Comparison of ENCODE assay signal across 26 mouse cellular contexts in the genomic region with DNA sequence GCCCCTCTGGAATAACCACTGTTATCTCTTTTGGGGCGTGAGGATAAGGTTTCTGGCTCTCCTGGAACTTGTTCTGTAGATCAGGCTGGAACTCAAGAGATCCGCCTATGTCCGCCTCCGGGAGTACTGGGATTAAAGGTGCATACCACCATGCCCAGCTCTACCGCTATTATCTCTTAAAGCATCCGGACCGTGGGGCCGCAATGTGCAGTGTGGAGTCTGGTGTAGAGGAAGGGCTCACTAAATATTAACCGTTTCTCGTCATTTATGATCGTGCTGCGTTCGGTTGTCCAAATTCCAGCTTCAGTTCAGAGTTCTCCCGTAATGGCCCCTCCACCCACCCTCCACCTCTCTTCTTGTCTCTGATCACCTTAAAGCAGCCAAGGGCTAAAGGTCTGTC. TPM values are rescaled to one million over a fixed set of nuclear protein-coding genes. Genes with fewer than 3 reads are reported as not detected.
A peak's percentile ranks its signal among the peaks of the same experiment; 100 is the strongest.
DNase-seq lines count a peak whose midpoint lies in the region; ATAC-seq and TF ChIP-seq lines count a peak whose summit lies in the region.
"Had no signal": no experiment of that assay in that cellular context is flagged by ENCODE, and none has a peak within 500 bp of the region (broad histone marks: within the 10 kb centered on the region; RNA-seq: fewer than 3 reads in every experiment).

No protein-coding gene starts in this region.

- H3K4me3 ChIP-seq in forebrain, embryonic 12.5 days (replicated peaks), result no peak overlapping the region
- H3K4me3 ChIP-seq in forebrain, postnatal 0 days (ENCODE audit: low read depth, low read length), result no peak overlapping the region
- no peak overlapping the region for H3K4me3 ChIP-seq in kidney, adult 2 months (ENCODE audit: insufficient read depth, low read depth, low read length)
- H3K4me3 ChIP-seq in ES-E14 (ENCODE audit: insufficient read depth in 1 of 2, low read depth in 1 of 2, low read length in 2 of 2, poor library complexity in 1 of 2, severe bottlenecking in 1 of 2), result peak overlapping the region in 1 of 2 experiments; percentile 9; a peak in 1 of 4 replicates
- no peak overlapping the region for H3K4me3 ChIP-seq in intestine, postnatal 0 days (ENCODE audit: low read depth, low read length)
- H3K4me3 ChIP-seq: embryonic facial prominence, embryonic 12.5 days; heart, embryonic 15.5 days had no signal

- no peak for DNase-seq in forebrain, postnatal 0 days
- peak; percentile 31 for DNase-seq in kidney, adult 2 months
- no peak for DNase-seq in kidney, postnatal 10 days
- DNase-seq in ES-E14 (ENCODE audit: low read depth, low spot score), result no peak
- DNase-seq in layer of hippocampus, adult 8-10 months (ENCODE audit: low spot score in 2 of 2), result no peak
- no peak for DNase-seq in adrenal gland, postnatal 14 days
- DNase-seq: adrenal gland, postnatal 10 days; B cell, adult 2 months; cerebellum, adult 11-12 months; cerebellum, adult 9-10 months; cerebellum, postnatal 25 days; gastrocnemius, postnatal 25 days; heart, adult 18-20 months; heart, postnatal 14 days had no signal

- no peaks in the 10 kb centered on the region for H3K27me3 ChIP-seq in forebrain, embryonic 12.5 days
- H3K27me3 ChIP-seq in forebrain, postnatal 0 days (ENCODE audit: insufficient read depth, low read length), result no peaks in the 10 kb centered on the region
- H3K27me3 ChIP-seq in kidney, adult 2 months (replicated peaks; ENCODE audit: control insufficient read depth, insufficient read depth, low read length), result no peaks in the 10 kb centered on the region
- no peaks in the 10 kb centered on the region for H3K27me3 ChIP-seq in intestine, postnatal 0 days (replicated peaks; ENCODE audit: control insufficient read depth, insufficient read depth, low read length)
- H3K27me3 ChIP-seq: embryonic facial prominence, embryonic 12.5 days; heart, embryonic 15.5 days had no signal

- H3K4me1 ChIP-seq in forebrain, embryonic 12.5 days, result peaks cover 7% of the 10 kb centered on the region
- H3K4me1 ChIP-seq in forebrain, postnatal 0 days (ENCODE audit: insufficient read depth), result no peaks in the 10 kb centered on the region
- no peaks in the 10 kb centered on the region for H3K4me1 ChIP-seq in kidney, adult 2 months (ENCODE audit: control insufficient read depth, insufficient read depth, low read length)
- peaks cover 0 to 4% of the 10 kb centered on the region in 2 experiments; a peak in 1 of 4 replicates for H3K4me1 ChIP-seq in ES-E14 (ENCODE audit: control insufficient read depth in 2 of 2, insufficient read depth in 2 of 2, low read length in 2 of 2, poor library complexity in 1 of 2)
- 0 out of 2 replicates have a peak, but pooled peaks cover 10% of the 10 kb centered on the region for H3K4me1 ChIP-seq in intestine, postnatal 0 days (replicated peaks; ENCODE audit: control insufficient read depth, insufficient read depth, low read length)
- H3K4me1 ChIP-seq: embryonic facial prominence, embryonic 12.5 days had no signal

- in situ Hi-C loops in ES-E14 (cut with MboI; ENCODE audit: low sequenced_read_pairs in 2 of 2, unreplicated experiment in 2 of 2), result no loop called here

- H3K9ac ChIP-seq in forebrain, embryonic 12.5 days, result no peak overlapping the region
- H3K9ac ChIP-seq in forebrain, postnatal 0 days, result no peak overlapping the region
- peak overlapping the region; percentile 52; the same call in 1 of the 2 replicates for H3K9ac ChIP-seq in ES-E14 (ENCODE audit: insufficient read depth, low read depth, low read length, poor library complexity, severe bottlenecking)
- H3K9ac ChIP-seq in intestine, postnatal 0 days (ENCODE audit: low read depth, low read length), result no peak overlapping the region
- H3K9ac ChIP-seq: embryonic facial prominence, embryonic 12.5 days; heart, embryonic 15.5 days had no signal

- H3K9me3 ChIP-seq in forebrain, embryonic 12.5 days, result no peaks in the 10 kb centered on the region
- H3K9me3 ChIP-seq in forebrain, postnatal 0 days (ENCODE audit: low read length), result no peaks in the 10 kb centered on the region
- H3K9me3 ChIP-seq in ES-E14 (ENCODE audit: control insufficient read depth, insufficient read depth, low read depth, low read length), result no peaks in the 10 kb centered on the region
- 0 out of 2 replicates have a peak, but pooled peaks cover 4% of the 10 kb centered on the region for H3K9me3 ChIP-seq in intestine, postnatal 0 days (ENCODE audit: control insufficient read depth)
- H3K9me3 ChIP-seq: heart, embryonic 15.5 days had no signal

- ATAC-seq in forebrain, embryonic 12.5 days (ENCODE audit: low FRiP score), result no peak
- no peak for ATAC-seq in forebrain, postnatal 0 days
- peak; percentile 65 for ATAC-seq in intestine, postnatal 0 days
- ATAC-seq: CD4-positive, CD25-positive, alpha-beta regulatory T cell, adult 4 months; forebrain, embryonic 16.5 days; hindbrain, embryonic 16.5 days had no signal

- no peaks in the 10 kb centered on the region for H3K36me3 ChIP-seq in forebrain, embryonic 12.5 days (replicated peaks)
- H3K36me3 ChIP-seq in forebrain, postnatal 0 days (ENCODE audit: insufficient read depth), result no peaks in the 10 kb centered on the region
- H3K36me3 ChIP-seq in kidney, adult 2 months (ENCODE audit: control insufficient read depth, insufficient read depth, low read length), result no peaks in the 10 kb centered on the region
- H3K36me3 ChIP-seq in ES-E14 (ENCODE audit: control insufficient read depth, insufficient read depth, low read length, poor library complexity, severe bottlenecking), result no peaks in the 10 kb centered on the region; the same call in 1 of the 2 replicates
- peaks cover 10% of the 10 kb centered on the region for H3K36me3 ChIP-seq in intestine, postnatal 0 days (ENCODE audit: control insufficient read depth, insufficient read depth)
- H3K36me3 ChIP-seq: embryonic facial prominence, embryonic 12.5 days; heart, embryonic 15.5 days had no signal

- 0 out of 2 replicates have a peak overlapping the region, but pooled peaks have one; percentile 10 for H3K27ac ChIP-seq in forebrain, embryonic 12.5 days
- no peak overlapping the region for H3K27ac ChIP-seq in forebrain, postnatal 0 days (ENCODE audit: low read depth, low read length)
- H3K27ac ChIP-seq in kidney, adult 2 months (ENCODE audit: insufficient read depth, low read depth, low read length), result no peak overlapping the region
- H3K27ac ChIP-seq in ES-E14 (ENCODE audit: insufficient read depth, low read depth, low read length, poor library complexity, severe bottlenecking), result no peak overlapping the region
- H3K27ac ChIP-seq in intestine, postnatal 0 days (ENCODE audit: low read depth, low read length), result peak overlapping the region; percentile 74
- H3K27ac ChIP-seq: embryonic facial prominence, embryonic 12.5 days; heart, embryonic 15.5 days had no signal

- TF ChIP-seq POLR2A in kidney, adult 2 months (IDR thresholded peaks at IDR 0.05; ENCODE audit: low read depth, low read length), result no peak

- WGBS in forebrain, embryonic 12.5 days, result 87% methylated on average over 14 of the region's 14 CpGs
- 90% methylated on average over 14 of the region's 14 CpGs for WGBS in forebrain, postnatal 0 days
- WGBS in kidney, adult 2 months, result 57% methylated on average over 14 of the region's 14 CpGs
- 35% methylated on average over 14 of the region's 14 CpGs for WGBS in intestine, postnatal 0 days

- TF ChIP-seq CTCF in forebrain, postnatal 0 days (IDR thresholded peaks at IDR 0.05; ENCODE audit: low read depth), result no peak
- no peak for TF ChIP-seq CTCF in kidney, adult 2 months (conservative IDR thresholded peaks at IDR 0.05; ENCODE audit: insufficient read depth, insufficient read length, low read depth, low read length)
- no peak for TF ChIP-seq CTCF in intestine, postnatal 0 days (IDR thresholded peaks at IDR 0.05; ENCODE audit: low read depth)

- no peak overlapping the region for H3K4me2 ChIP-seq in forebrain, embryonic 12.5 days
- H3K4me2 ChIP-seq in forebrain, postnatal 0 days (ENCODE audit: low read depth), result no peak overlapping the region
- peak overlapping the region; percentile 49 for H3K4me2 ChIP-seq in intestine, postnatal 0 days (replicated peaks; ENCODE audit: low read depth)
- H3K4me2 ChIP-seq: embryonic facial prominence, embryonic 12.5 days; heart, embryonic 11.5 days; heart, embryonic 15.5 days had no signal

TF ChIP-seq in ES-E14, 5 proteins besides CTCF, POLR2A, EP300 and RAD21 (continues in another document):
- no peak for TF ChIP-seq CHD2 (IDR thresholded peaks at IDR 0.05; ENCODE audit: low read depth, low read length)
- no peak for TF ChIP-seq HCFC1 (IDR thresholded peaks at IDR 0.05; ENCODE audit: borderline replicate concordance, insufficient read depth, low read length)
- no peak for TF ChIP-seq MAFK (IDR thresholded peaks at IDR 0.05; ENCODE audit: insufficient read depth, low read depth, low read length)
- TF ChIP-seq ZNF384 (IDR thresholded peaks at IDR 0.05; ENCODE audit: low read depth, low read length), result no peak

RNA-seq across cellular contexts. Expression of a gene that starts 45.7 kb away (rescaled TPM):
- 0.88 and 0.96 TPM in 2 replicates for polyA plus RNA-seq in forebrain, embryonic 12.5 days (2016; fragmentation: Nextera tagmentation; extraction: Ambion mirVana)
- total RNA-seq in forebrain, postnatal 0 days (2014; rRNA removed), result 1.5 and 4.0 TPM in 2 replicates
- polyA plus RNA-seq in forebrain, postnatal 0 days (2015; fragmentation: Nextera tagmentation; extraction: Ambion mirVana), result 1.4 and 1.5 TPM in 2 replicates
- polyA plus RNA-seq in kidney, adult 2 months (2012; rRNA removed), result 19.6 and 22.4 TPM in 2 replicates
- total RNA-seq in ES-E14 (2012; rRNA removed), result 4.7 and 6.4 TPM in 2 replicates
- 11.0 and 12.2 TPM in 2 replicates for polyA plus RNA-seq in intestine, postnatal 0 days (2015; fragmentation: Nextera tagmentation; extraction: Ambion mirVana)
- 1 to 10 TPM; 2.3 to 5.4 (median 4.1) TPM for total RNA-seq in layer of hippocampus, adult 8-10 months (2022)
- 14.0 and 15.8 TPM in 2 replicates for total RNA-seq in adrenal gland, postnatal 14 days (2021)

RNA-seq across cellular contexts. Expression of a gene that starts 51.5 kb away (rescaled TPM):
- not detected in 2 replicates for polyA plus RNA-seq in forebrain, embryonic 12.5 days (2016; fragmentation: Nextera tagmentation; extraction: Ambion mirVana)
- total RNA-seq in forebrain, postnatal 0 days (2014; rRNA removed), result not detected in 2 replicates
- polyA plus RNA-seq in forebrain, postnatal 0 days (2015; fragmentation: Nextera tagmentation; extraction: Ambion mirVana), result not detected in 2 replicates
- polyA plus RNA-seq in kidney, adult 2 months (2012; rRNA removed), result 126 and 171 TPM in 2 replicates
- 0.22 TPM in 1 of 2 replicates, not detected in the other for total RNA-seq in ES-E14 (2012; rRNA removed)
- polyA plus RNA-seq in intestine, postnatal 0 days (2015; fragmentation: Nextera tagmentation; extraction: Ambion mirVana), result 65.2 and 70.7 TPM in 2 replicates
- not detected for total RNA-seq in layer of hippocampus, adult 8-10 months (2022)
- total RNA-seq in adrenal gland, postnatal 14 days (2021), result not detected in 2 replicates
- total RNA-seq: adrenal gland, postnatal 10 days; gastrocnemius, adult 18-20 months; gastrocnemius, postnatal 25 days; heart, adult 18-20 months; hematopoietic stem cell, adult 5-6 weeks had no signal
- polyA plus RNA-seq: CD4-positive, CD25-positive, alpha-beta regulatory T cell, adult 4 months; cortical plate, adult 2 months; embryonic facial prominence, embryonic 12.5 days; forebrain, embryonic 11.5 days; forebrain, embryonic 16.5 days; heart, embryonic 11.5 days; hindbrain, embryonic 16.5 days had no signal

RNA-seq across cellular contexts. Expression of a gene that starts 57.0 kb away (rescaled TPM):
- polyA plus RNA-seq in forebrain, embryonic 12.5 days (2016; fragmentation: Nextera tagmentation; extraction: Ambion mirVana), result 0.18 TPM in 1 of 2 replicates, not detected in the other
- total RNA-seq in forebrain, postnatal 0 days (2014; rRNA removed), result 1.8 and 4.0 TPM in 2 replicates
- 0.67 TPM in 2 replicates for polyA plus RNA-seq in forebrain, postnatal 0 days (2015; fragmentation: Nextera tagmentation; extraction: Ambion mirVana)
- polyA plus RNA-seq in kidney, adult 2 months (2012; rRNA removed), result not detected in 2 replicates
- 0.13 and 0.37 TPM in 2 replicates for total RNA-seq in ES-E14 (2012; rRNA removed)
- polyA plus RNA-seq in intestine, postnatal 0 days (2015; fragmentation: Nextera tagmentation; extraction: Ambion mirVana), result 0.08 TPM in 1 of 2 replicates, not detected in the other
- 1 to 10 TPM; 7.0 to 8.3 (median 8.0) TPM for total RNA-seq in layer of hippocampus, adult 8-10 months (2022)
- total RNA-seq in adrenal gland, postnatal 14 days (2021), result 0.15 TPM in 1 of 2 replicates, not detected in the other
- total RNA-seq: gastrocnemius, adult 18-20 months; gastrocnemius, postnatal 25 days; heart, adult 18-20 months; heart, postnatal 14 days; hematopoietic stem cell, adult 5-6 weeks had no signal
- polyA plus RNA-seq: CD4-positive, CD25-positive, alpha-beta regulatory T cell, adult 4 months; heart, embryonic 11.5 days; heart, embryonic 15.5 days had no signal

Comparison
In these comparisons a context has a peak if more than half of its experiments do, and no peak if none do; other contexts are left out.
1. H3K27ac ChIP-seq: peak in forebrain, embryonic 12.5 days (single experiment) and intestine, postnatal 0 days (single experiment); none in forebrain, postnatal 0 days (single experiment), kidney, adult 2 months (single experiment) and ES-E14 (single experiment).